Mouse (Mus musculus) intestine, embryonic 14.5 days (tissue): Measurements from ENCODE around the gene Rpl37. TPM values are rescaled to one million over a fixed set of nuclear protein-coding genes. Genes with fewer than 3 reads are reported as not detected.

Experiments used
- ATAC-seq: fragments of 200-750 bp; cut with Nextera tagmentation; replicated peaks from 2 replicates; pipeline ENCODE4 v1.8.0; 2017; ENCODE audit warnings: low read depth, moderate number of reproducible peaks, moderate TSS enrichment, moderate library complexity; ENCODE audit not compliant: low FRiP score, low TSS enrichment
- DNase-seq: peaks from one replicate; pipeline ENCODE4 v3.0.0-alpha.2; 2018; ENCODE audit warnings: low spot score
- H3K27ac ChIP-seq: fragments of 300-500 bp; sonication (generic); 2 replicates; pipeline ENCODE4 v1.5.1; 2014; ENCODE audit warnings: low read depth, mild to moderate bottlenecking, control low read depth
- H3K27me3 ChIP-seq: fragments of 300-500 bp; sonication (generic); replicated peaks from 2 replicates; pipeline ENCODE4 v1.6.1; 2014; ENCODE audit warnings: low read length, control low read depth; ENCODE audit not compliant: control insufficient read depth, insufficient read depth
- H3K36me3 ChIP-seq: fragments of 300-500 bp; sonication (generic); 2 replicates; pipeline ENCODE4 v1.6.1; 2014; ENCODE audit warnings: low read length, control low read depth; ENCODE audit not compliant: control insufficient read depth, insufficient read depth
- H3K4me1 ChIP-seq: fragments of 300-500 bp; sonication (generic); replicated peaks from 2 replicates; pipeline ENCODE4 v1.6.1; 2014; ENCODE audit warnings: low read length, control low read depth, mixed read lengths; ENCODE audit not compliant: control insufficient read depth, insufficient read depth
- H3K4me2 ChIP-seq: fragments of 300-500 bp; sonication (generic); 2 replicates; pipeline ENCODE4 v1.6.1; 2014; ENCODE audit warnings: low read length
- H3K4me3 ChIP-seq: fragments of 300-500 bp; sonication (generic); 2 replicates; pipeline ENCODE4 v1.5.1; 2014; ENCODE audit warnings: low read depth, low read length, control low read depth, mixed read lengths
- H3K9ac ChIP-seq: fragments of 300-500 bp; sonication (generic); 2 replicates; pipeline ENCODE4 v1.6.1; 2014; ENCODE audit warnings: mild to moderate bottlenecking, low read length
- H3K9me3 ChIP-seq: fragments of 300-500 bp; sonication (generic); 2 replicates; pipeline ENCODE4 v1.6.1; 2016; ENCODE audit warnings: low read length, control low read depth; ENCODE audit not compliant: control insufficient read depth
- WGBS: fragments of 180-500 bp; shearing (Covaris S2); extraction: QIAGEN DNeasy Blood & Tissue Kit; methylation state at CpG from one replicate; pipeline ENCODE4 v1.1.7; 2014; 5-methylcytosine and 5-hydroxymethylcytosine counted together
- polyA plus RNA-seq: library from polyadenylated mRNA; unstranded; fragments of >200 nt; fragmentation: Nextera tagmentation; extraction: Ambion mirVana; gene quantifications from 2 replicates; pipeline ENCODE4 v1.2.1, GENCODE M21; 2014

The Rpl37 gene
- polyA plus RNA-seq, 1 experiment from 2014 or later = 885 TPM

DNA sequence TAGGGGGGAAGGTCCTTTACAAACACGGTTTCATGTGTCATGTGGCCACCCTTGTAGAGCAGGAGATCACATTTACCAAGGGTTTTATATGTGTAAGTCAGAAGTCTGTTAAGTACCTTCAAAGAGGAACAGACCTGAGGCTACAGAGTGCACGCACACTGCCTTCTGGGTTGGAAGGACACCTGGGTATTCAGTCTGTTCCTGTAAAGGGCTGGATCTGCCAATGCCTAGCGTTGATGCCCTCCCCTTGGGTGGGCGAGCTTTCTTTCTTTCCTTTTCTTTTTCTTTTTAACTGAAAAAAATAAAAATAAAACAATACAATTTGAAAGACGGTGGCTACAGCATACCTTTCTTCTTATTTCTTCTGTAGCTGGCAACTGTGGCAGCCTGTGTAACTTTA is 38.6 kb downstream of the Rpl37 start:
- Histone ChIP-seq H3K9ac (no peak overlapping the region), H3K27me3 (no peaks in the 10 kb centered on the region), H3K36me3 (no peaks in the 10 kb centered on the region), H3K4me3 (no peak overlapping the region), H3K4me2 (no peak overlapping the region), H3K4me1 (peaks cover 14% of the 10 kb centered on the region), H3K9me3 (no peaks in the 10 kb centered on the region), H3K27ac (no peak overlapping the region)
- ATAC-seq (no peak), DNase-seq (no peak)
- 74% methylated on average over 5 of the region's 5 CpGs for WGBS

DNA sequence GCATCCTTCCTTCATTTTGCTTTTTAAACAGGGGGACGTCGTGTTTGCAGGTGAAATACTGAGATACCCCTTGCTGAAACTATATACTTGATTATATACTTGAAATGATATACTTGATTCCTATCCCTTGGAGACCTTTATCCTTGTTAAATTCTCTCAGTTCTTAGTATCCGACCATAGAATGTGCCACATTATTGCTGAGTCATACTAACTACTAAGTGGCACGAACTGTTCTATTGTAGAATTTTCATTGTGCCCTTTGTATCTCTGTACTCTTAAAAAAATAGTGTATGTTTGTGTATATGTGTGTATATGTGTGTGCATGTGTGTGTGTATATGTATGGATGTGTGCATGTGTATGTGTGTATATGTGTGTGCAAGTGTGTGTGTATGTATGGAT is 39.9 kb downstream of the Rpl37 start:
- ATAC-seq (no peak), DNase-seq (no peak)
- no peak overlapping the region for H3K9ac ChIP-seq
- H3K27me3 ChIP-seq = no peaks in the 10 kb centered on the region
- H3K9me3 ChIP-seq = no peaks in the 10 kb centered on the region
- H3K36me3 ChIP-seq = peaks cover 5% of the 10 kb centered on the region; the same call in 1 of the 2 replicates
- WGBS = 90% methylated on average over 4 of the region's 4 CpGs
- peaks cover 14% of the 10 kb centered on the region for H3K4me1 ChIP-seq
- no peak overlapping the region for H3K4me2 ChIP-seq
- no peak overlapping the region for H3K27ac ChIP-seq
- H3K4me3 ChIP-seq = no peak overlapping the region

DNA sequence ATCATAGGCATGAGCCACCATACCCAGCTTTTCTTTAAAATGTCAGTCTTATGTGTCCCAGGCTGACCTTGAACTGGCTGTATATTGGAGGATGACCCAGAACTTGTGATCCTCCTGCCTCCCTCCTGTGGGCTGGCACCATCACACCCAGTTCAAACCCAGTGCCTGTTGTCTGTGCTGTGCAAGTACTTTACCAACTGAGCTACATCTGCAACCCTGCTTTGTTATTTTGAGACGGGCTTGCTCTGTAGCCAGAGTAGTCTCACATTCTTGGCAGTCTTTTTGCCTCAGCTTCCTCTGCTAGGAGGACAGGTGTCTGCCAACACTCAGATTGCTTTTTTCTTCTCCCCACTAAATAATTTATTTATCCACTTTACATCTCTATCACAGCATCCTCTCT is 40.9 kb downstream of the Rpl37 start:
- H3K4me3 ChIP-seq = no peak overlapping the region
- ATAC-seq = no peak
- H3K4me2 ChIP-seq = no peak overlapping the region
- peaks cover 5% of the 10 kb centered on the region; the same call in 1 of the 2 replicates for H3K36me3 ChIP-seq
- H3K27me3 ChIP-seq = no peaks in the 10 kb centered on the region
- no peak overlapping the region for H3K9ac ChIP-seq
- WGBS = 49% methylated on average over 1 of the region's 1 CpGs
- DNase-seq = no peak
- peaks cover 14% of the 10 kb centered on the region for H3K4me1 ChIP-seq
- H3K27ac ChIP-seq = no peak overlapping the region
- no peaks in the 10 kb centered on the region for H3K9me3 ChIP-seq

DNA sequence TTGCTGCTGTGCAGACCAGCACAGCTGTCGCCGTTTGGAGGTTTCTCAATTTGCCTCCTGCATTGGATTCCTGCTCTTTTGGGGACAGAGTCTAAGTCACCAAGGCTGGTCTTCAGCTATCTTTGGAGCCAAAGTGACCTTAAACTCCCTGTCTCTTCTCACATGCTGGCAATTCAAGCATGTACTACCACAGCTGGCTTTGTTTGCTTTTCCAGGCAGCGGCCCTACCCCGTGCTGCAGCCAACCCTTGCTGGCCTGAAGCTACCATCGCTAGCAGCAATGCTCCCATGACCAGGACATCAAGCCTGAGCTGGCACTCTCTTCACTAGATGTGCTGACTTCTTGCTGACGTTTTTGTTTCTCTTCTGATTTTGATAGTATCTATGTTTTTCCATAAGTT is 42.4 kb downstream of the Rpl37 start:
- no peak overlapping the region for H3K27ac ChIP-seq
- peaks cover 14% of the 10 kb centered on the region for H3K4me1 ChIP-seq
- ATAC-seq = no peak

DNA sequence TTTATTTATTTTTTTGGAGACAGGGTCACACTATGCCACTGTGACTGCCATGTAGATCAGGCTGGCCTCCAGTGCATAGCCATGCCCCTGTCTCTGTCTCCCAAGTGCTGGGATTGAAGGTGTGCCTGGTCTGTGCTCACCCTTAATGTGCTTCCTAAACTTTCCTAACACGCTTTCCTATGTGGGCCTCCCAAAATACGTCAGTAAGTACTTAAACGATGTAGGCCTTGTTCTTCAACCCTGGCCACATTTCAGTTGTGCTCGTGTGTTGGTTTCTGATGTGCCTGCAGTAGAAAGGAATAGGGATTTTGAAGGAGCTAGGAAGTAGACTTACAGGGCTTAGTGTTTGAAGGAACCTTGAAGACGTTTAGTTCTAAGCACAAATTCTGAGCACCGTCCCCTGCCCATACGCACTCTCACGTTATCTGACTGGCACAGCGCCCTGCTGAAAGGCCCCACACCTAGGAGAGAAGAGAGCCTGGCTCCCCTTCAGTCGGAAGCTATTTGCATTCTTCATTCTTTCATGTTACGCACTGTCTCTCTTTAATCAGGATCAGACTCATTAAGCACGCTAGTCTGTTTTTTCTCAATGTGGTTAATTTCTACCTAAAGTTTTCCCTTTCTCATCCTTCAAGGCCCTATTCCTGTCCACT is 48.8 kb downstream of the Rpl37 start:
- 87% methylated on average over 12 of the region's 12 CpGs for WGBS
- no peaks in the 10 kb centered on the region for H3K27me3 ChIP-seq
- ATAC-seq (no peak), DNase-seq (no peak)
- peaks cover 74% of the 10 kb centered on the region for H3K36me3 ChIP-seq
- no peaks in the 10 kb centered on the region for H3K9me3 ChIP-seq
- H3K27ac ChIP-seq = no peak overlapping the region
- H3K4me1 ChIP-seq = no peaks in the 10 kb centered on the region
- H3K4me2 ChIP-seq = no peak overlapping the region
- no peak overlapping the region for H3K4me3 ChIP-seq
- H3K9ac ChIP-seq = no peak overlapping the region

More for the DNA sequence above, 42.4 kb downstream of the Rpl37 start:
- H3K27me3 ChIP-seq = no peaks in the 10 kb centered on the region
- H3K4me2 ChIP-seq = no peak overlapping the region
- peaks cover 17% of the 10 kb centered on the region for H3K36me3 ChIP-seq
- DNase-seq = no peak
- H3K9ac ChIP-seq = no peak overlapping the region
- 77% methylated on average over 6 of the region's 6 CpGs for WGBS
- H3K4me3 ChIP-seq = no peak overlapping the region
- H3K9me3 ChIP-seq = no peaks in the 10 kb centered on the region

Other genes starting within 250 kb of the Rpl37 start
- not detected in 2 replicates for gene Mroh2b, start 217.9 kb upstream of the Rpl37 start, polyA plus RNA-seq
- 0.11 TPM in 2 replicates for gene C7, start 52.9 kb upstream of the Rpl37 start, polyA plus RNA-seq
- gene Card6, start 8.1 kb upstream of the Rpl37 start, polyA plus RNA-seq = 1.1 and 1.4 TPM in 2 replicates
- gene Prkaa1, start 27.2 kb downstream of the Rpl37 start, polyA plus RNA-seq = 26.0 and 27.5 TPM in 2 replicates
- gene Ttc33, start 68.9 kb downstream of the Rpl37 start, polyA plus RNA-seq = 37.4 and 41.2 TPM in 2 replicates
- 3.9 and 4.3 TPM in 2 replicates for gene Ptger4, start 127.5 kb downstream of the Rpl37 start, polyA plus RNA-seq